Mouse (Mus musculus) kidney, postnatal 36 days (tissue): Measurements from ENCODE around the gene Fam50b.

Source experiments
- DNase-seq, 2 experiments: peaks; one replicate each; pipeline ENCODE4 v3.0.0; 2021 to 2022; ENCODE audit warnings: mixed read lengths in 2 of 2

Gene Fam50b

DNA sequence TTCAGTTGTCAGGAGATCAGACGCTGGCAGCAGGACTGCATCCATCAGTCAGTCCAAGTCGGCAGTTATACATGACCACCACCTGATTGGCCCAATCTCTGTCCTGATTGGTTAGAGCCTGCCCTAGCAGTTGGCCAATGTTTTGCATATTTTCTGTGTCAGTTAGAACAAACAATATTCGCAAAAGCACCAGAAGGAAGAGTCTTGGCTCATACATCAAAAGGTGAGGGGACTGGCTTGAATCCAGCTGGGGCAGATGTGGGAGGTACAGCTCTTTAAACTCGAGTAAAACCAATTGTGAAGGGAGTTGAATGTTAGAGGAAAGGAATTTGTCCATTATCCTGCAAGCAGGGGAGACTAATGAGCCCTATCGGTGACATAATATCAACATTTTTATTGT lies at the start of gene Fam50b:
Gene Fam50b (plus strand): TSS at position 165 of the 400 bp plus-strand sequence.
- DNase-seq, result no peak

- DNase-seq, result no peak
Measured at GRCm38 (mm10) chr13:34685008-34685765, 49.5 kb upstream of the Fam50b start.

DNA sequence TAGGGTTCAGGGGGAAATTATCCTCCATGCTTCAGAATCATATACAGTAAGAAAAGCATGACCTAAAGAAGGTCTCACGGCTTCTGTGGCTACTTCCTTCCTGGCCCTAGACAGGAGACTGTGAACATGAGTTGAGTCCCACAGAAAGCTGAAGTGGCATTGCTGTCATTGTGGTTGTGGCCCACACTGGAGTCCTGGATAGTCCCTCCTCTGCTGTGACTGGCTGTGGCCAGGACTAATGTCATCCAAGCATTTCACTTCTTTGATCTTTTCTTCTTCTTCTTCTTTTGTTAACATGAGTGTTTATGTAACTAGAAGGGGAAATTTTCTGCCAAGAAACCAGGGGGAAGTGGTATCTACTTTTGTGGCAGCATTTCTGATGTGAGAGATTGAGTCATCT lies 43.6 kb upstream of the Fam50b start:
- DNase-seq, result no peak

- no peak for DNase-seq
Measured at GRCm38 (mm10) chr13:34693111-34693510, 41.5 kb upstream of the Fam50b start.

DNA sequence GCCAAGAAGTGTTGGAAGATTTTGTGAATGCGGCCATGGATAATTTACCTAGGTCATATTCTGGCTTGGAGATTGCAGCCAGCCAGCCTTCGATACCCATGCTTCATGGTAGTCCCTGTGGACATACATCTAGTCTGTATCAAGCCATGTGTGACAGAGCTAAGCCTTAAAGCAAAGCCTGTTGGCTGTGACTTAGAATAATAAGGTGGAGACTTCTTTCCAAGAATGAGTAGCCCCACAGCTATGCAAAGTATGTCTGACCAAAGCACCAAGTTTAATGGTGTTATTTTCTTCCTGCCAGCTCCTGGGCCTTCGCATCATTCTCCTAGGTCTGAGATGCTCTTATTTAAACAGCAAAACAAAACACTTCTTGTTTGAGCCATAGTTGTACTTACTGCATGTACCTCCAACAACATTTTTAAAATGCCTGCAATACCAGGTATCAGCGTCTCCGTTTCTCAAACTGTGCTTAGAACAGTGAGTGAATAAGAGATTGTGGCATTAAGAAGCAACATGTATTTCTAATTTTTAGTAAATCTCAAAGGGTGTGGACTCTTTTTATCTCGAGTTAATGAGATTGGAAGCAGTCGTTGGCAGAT lies 37.8 kb upstream of the Fam50b start:
- no peak for DNase-seq

GRCm38 (mm10) chr13:34700091-34700490 lies 34.6 kb upstream of the Fam50b start:
- DNase-seq, result no peak

GRCm38 (mm10) chr13:34700630-34701029 lies 34.0 kb upstream of the Fam50b start:
- DNase-seq, result no peak

GRCm38 (mm10) chr13:34703301-34703700 lies 31.3 kb upstream of the Fam50b start:
- DNase-seq, result no peak

DNA sequence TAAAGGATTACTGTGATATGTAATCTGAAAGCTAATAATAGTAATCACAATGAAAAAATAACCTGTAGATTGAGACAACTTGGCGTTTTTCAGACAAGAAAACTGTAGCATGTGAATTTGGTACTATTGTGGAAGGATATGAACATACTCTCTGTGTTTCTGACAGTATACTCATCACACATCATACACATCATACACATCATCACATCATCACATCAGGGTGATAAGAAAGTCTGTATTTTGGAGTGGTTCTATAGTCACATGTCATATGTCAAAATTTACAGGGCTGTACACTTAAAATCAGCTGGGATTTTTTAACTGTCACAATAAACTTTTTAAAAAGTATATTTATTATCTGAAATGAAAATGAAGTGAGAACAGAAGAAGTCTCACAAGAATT lies 30.9 kb upstream of the Fam50b start:
- DNase-seq, result no peak

GRCm38 (mm10) chr13:34704835-34705234 lies 29.8 kb upstream of the Fam50b start:
- DNase-seq, result no peak

DNA sequence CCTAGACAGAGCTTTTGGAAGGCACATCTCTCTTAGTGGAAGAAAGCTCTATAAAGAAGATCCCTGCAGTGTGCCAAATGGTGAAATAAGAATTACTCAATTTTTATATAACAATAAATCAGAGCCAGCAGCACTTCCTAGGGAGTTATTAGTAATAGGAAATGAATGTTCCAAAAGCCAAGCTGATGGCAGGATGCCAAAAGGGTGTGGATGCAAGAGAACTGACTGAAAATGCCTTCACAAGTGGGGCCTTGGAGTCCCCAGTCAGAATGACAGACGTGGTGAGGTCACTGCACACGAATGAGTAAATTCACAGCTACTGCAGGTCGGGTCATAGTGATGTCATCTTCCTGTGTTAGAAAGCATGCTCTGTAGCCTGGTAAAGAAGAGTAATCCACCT lies 25.7 kb upstream of the Fam50b start:
- DNase-seq, result peak; percentile 87 to 95

DNA sequence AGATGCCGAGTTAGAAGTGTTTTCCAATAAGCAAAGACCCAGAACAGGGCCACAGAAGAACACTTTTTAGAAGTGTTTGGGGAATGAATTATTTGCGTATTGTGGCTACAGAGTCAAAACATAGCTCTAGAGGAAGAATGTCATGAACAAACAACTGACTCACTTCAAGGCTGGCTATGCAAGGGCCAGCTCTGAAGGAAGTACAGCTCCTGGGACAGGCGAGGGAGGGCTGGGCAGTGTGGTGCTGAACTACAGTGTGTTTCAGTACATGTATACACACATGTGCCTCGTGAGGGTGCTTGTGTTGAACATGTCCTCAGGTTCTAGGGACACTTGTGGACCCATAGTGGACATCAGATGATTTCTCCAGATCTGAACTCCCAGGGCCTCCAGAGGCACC lies 25.1 kb upstream of the Fam50b start:
- DNase-seq, result no peak

- DNase-seq, result no peak
Measured at GRCm38 (mm10) chr13:34711410-34711809, 23.2 kb upstream of the Fam50b start.

GRCm38 (mm10) chr13:34712881-34713280 lies 21.8 kb upstream of the Fam50b start:
- DNase-seq, result no peak

DNA sequence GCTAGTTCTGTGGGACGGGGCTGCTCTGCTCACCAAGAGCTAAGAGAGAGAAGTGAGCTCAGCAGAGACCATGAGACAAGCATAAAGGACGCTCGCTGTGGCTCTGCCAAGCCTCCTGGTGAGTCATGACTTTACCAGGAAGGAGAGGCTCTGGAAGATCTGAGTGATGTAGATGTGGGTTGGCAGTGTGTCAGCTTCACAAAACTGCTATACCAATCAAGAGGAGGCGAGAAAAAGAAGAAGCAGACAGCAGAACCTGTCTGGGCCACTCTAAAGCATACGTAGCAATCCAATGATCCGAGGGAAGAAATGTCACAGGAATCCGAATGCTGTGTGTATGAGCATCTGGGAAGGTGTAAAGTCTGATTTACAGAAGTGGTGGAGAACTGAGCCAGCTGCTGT lies 19.2 kb upstream of the Fam50b start:
- DNase-seq, result peak; percentile 6 to 8

GRCm38 (mm10) chr13:34724831-34725592 lies 9.6 kb upstream of the Fam50b start:
- DNase-seq, result peak; percentile 9 to 27

DNA sequence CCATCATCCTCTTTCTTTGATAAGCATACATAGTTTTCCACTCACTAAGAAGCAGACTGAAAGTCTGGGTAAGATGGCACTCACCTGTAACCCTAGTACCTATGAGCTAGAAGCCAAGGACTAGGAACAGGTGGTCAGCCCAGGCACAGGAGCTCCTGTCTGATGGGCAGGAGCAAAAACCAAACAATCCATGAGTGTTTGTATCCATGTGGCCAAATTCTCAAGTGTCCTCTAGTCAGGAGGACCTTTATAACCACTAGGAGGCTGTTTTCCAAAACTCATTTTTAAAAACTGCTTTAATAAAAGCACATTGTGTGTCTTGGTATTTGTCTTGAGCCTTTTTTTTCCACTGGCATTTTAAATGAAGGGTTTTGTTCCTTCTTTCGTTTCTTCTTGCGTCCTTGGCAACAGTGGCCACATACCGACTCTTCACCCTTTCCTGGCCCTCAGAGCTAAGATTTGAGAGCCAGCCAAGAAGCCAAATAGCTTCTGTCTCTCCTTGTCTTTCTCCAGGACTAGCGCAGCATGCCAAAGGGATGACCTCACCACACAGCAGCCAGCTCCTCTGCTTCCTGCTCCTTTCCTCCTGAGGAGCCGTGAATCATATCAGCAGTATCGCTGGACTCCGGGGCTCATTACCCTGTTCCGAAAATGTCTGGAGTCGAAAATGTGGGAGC lies 8.7 kb upstream of the Fam50b start:
- DNase-seq, result peak; percentile 74 to 83

- no peak for DNase-seq
Measured at GRCm38 (mm10) chr13:34726477-34726805, 8.2 kb upstream of the Fam50b start.

DNA sequence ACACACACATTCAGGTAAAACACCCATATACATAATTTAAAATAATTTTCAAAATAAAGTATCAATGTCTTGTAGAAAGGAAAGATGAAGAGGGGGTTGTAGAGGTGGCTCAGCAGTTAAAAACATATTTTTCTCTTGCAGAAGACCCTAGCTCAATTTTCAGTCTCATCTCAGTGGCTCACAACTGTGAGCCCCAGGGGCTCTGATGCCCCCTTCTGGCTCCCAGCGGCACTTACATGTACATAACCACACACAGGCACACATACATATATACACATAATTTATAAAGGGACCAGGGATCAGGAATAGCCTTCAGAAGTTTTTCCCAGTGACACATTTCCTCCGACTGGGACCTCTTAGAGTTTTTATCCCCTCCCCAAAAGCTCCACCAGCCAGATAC lies 7.6 kb upstream of the Fam50b start:
- DNase-seq, result no peak

DNA sequence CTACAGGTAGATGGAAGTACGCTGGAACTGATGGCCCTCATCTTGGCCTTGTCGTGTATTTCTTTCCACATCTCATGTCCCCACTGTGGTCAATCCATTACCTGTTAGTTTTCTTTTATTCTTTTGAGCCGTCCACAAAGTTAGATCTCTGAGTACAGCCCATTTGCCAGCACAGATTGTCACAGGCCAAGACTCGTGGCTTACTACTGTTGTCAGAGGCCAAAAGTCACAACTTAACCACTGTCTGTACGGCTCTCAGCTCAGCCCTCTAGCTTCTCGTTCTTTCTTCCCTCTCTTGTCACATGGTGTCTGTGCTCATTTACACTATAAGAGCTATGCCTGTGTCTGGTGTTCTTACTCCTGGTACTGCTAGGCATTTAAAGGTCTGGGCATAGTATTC lies 3.1 kb upstream of the Fam50b start:
- DNase-seq, result no peak

DNA sequence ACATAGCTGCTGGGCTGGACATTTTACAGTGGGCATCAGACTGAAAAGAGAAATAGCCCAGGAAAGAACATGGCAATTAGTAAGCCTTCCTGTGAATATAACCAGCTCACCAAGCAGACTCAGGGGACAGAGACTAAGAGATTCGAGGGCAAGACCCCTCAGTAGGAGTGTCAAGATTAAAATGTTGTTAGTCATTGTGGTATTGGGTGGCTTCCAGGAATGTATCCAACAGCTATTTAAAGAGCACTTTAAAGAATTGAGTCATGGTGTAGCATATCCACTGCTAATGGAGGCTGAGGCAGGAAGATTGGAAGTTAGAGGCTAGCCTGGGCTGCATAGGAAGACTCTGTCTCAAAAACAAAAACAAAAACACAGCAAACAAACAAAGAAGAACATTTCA lies 870 bp upstream of the Fam50b start:
- no peak for DNase-seq

- no peak for DNase-seq
Measured at GRCm38 (mm10) chr13:34737968-34738698, 3.5 kb downstream of the Fam50b start.

DNA sequence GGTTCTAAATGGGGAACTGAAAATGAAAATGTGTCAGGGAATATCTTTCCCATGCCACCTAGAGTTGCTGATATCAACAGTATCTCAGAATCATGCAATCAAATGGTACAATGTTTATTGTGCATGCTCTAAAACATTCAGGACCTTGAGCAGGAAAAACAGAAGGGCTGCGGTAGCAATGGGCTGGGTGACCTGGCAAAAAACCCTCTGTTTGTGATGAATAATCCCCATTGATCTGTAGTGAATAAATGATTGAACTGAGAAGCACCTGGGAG lies 4.0 kb downstream of the Fam50b start:
- no peak for DNase-seq
